Mouse (Mus musculus) heart, postnatal 25 days (tissue): ENCODE results near the gene Tfeb. TPM values are rescaled to one million over a fixed set of nuclear protein-coding genes. Genes with fewer than 3 reads are reported as not detected.

Source experiments
- DNase-seq: peaks from one replicate; pipeline ENCODE4 v3.0.0; 2022; ENCODE audit warnings: low spot score
- intact Hi-C: fragments of 180-260 bp; cut with DNase I; formaldehyde crosslinking; loops from one replicate; pipeline ENCODE4 v1.15.1; 2025
- total RNA-seq, 2 experiments: library from RNA; stranded (reverse); gene quantifications; 2 replicates each; pipeline ENCODE4 v1.2.3; 2021

The Tfeb gene
- 10 to 100 TPM; 40.8 to 45.7 TPM for total RNA-seq

DNA sequence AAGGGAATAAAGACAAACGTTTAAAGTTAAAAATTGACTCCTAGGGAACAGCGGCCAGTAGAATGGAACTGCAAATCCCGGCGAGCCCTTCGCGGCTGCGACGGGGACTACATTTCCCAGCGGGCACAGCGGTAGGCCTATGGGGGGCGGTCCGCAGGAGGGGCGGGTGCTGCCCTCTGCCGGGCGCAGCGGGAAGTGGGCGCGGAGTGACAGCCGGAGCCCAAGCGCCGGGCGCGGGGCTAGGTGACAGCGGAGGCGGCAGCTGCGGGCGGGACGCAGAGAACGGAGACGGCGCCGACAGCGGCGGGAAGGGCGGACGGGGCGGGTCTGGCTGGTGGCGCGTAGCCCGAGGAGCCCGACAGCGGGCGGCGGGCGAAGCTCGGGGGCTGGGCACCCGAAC is at the start of gene Tfeb:
Gene Tfeb (plus strand): TSS at position 175 of the 400 bp plus-strand sequence.
- DNase-seq: peak; percentile 93
- intact Hi-C loops: no loop called here

GRCm38 (mm10) chr17:47687409-47688343 is 49.2 kb upstream of the Tfeb start:
- DNase-seq: peak; percentile 89
- intact Hi-C loops: loop anchor here (10.0 kb wide), 1 partner anchor 283 kb away; the partner anchor contains the start of gene Guca1a

DNA sequence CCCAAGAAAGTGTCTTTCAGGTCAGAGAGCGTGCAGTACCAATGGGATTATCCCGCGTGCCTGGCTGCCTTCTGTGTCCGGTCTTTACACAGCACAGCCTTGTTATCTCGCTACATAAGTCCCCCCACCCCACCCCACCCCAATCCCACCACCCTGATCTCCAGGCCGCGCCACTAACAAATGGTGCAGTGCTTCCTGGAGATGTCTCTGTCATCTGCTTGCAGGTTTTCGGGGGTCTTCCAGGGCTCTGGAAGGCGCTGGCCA is 48.6 kb upstream of the Tfeb start, which contains the start of gene Tomm6:
Gene Tomm6 (minus strand): TSS at position 43 of the 264 bp plus-strand sequence.
- intact Hi-C loops: loop anchor here (10.0 kb wide), 1 partner anchor 283 kb away; the partner anchor contains the start of gene Guca1a
- no peak for DNase-seq

DNA sequence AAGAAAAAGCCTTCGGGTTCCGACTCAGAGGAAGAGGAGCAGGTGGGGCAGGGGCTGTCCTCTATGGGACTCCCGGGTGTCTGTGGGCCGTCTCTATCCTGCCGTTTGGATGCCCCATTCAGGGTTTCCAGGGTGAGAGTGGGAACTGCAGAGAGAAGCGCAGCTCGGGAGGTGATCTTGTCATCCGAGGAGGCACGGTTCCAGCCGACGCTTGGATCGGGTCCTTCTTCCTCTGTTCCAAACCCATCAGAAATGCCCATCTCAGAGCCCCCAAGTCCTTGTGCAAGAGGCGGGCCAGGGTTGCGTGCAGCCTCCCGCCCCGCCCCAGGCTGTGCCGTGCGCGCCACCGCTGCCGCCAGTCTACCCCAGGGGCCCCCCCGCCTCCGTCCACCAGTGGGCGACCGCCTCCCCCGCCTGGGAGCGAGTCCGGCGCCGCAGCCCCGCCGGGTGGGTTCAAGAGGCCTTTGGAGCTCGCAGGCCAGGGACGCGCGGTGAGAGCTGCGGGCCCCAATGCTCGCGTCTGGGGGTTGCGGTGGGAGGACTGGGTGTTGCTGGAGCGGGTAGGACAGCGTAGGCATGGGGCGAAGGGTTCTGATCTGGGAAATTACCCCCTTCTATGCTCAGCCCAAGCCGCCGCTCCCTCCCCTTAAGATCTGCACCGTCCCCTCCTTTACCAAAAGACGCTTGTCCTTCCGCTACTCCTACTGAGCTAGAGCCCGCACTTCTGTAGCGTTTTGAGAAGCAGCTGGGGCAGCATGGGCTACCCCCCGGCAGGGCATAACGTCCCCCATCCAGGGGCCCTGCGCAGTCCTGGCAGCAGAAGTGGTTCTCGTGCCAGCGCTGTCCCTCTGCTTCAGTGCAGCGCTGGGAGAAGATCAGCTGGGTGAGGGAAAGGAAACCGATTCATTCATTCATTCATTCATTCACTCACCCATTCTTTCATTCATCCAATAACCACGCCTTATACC is 47.9 kb upstream of the Tfeb start, which contains the start of gene Frs3:
Gene Frs3 (plus strand): TSS at position 423 of the 968 bp plus-strand sequence.
- intact Hi-C loops: loop anchor here (10.0 kb wide), 1 partner anchor 284 kb away; the partner anchor contains the start of gene Guca1a
- peak; percentile 58 for DNase-seq

GRCm38 (mm10) chr17:47689894-47690293 is 46.9 kb upstream of the Tfeb start:
- intact Hi-C loops: loop anchor here (5.0 to 10.0 kb wide), 2 partner anchors 178 to 285 kb away; partner anchors contain the start of gene Guca1a
- DNase-seq: no peak

DNA sequence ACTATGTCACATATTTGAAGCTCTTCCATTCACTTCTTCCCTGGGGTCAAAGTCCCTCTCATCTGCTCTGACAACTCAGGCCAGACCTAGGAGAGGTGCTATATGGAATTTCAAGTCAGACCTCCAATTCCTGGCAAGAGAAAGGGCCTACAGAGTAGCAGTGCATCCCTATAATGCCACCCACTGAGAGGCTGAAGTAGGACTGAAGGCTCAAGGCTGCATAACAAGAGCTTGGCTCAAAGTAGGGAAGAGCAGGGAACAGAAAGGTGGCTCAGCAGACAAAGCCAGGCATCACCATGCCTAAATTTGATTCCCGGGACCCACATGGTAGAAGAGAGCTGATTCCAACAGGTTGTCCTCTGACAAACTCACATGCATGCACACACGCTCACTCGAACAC is 45.2 kb upstream of the Tfeb start:
- intact Hi-C loops: loop anchor here (5.0 kb wide), 1 partner anchor 179 kb away; no protein-coding TSS in a partner anchor
- DNase-seq: no peak

- intact Hi-C loops: loop anchor here (5.0 kb wide), 1 partner anchor 182 kb away; no protein-coding TSS in a partner anchor
- DNase-seq: peak; percentile 39
Measured at GRCm38 (mm10) chr17:47693671-47694441, 43.0 kb upstream of the Tfeb start.

GRCm38 (mm10) chr17:47694442-47694502 is 42.6 kb upstream of the Tfeb start, which contains the start of gene Gm21981:
TSS of gene Gm21981 (minus strand) at chr17:47694455.
- DNase-seq: no peak
- intact Hi-C loops: loop anchor here (5.0 kb wide), 1 partner anchor 182 kb away; no protein-coding TSS in a partner anchor

GRCm38 (mm10) chr17:47694503-47695336 is 42.1 kb upstream of the Tfeb start, which contains the start of gene Prickle4:
TSS of gene Prickle4 (minus strand) at chr17:47694736.
- peak; percentile 93 for DNase-seq
- intact Hi-C loops: loop anchor here (5.0 kb wide), 1 partner anchor 182 kb away; no protein-coding TSS in a partner anchor

GRCm38 (mm10) chr17:47695337-47695710 is 41.5 kb upstream of the Tfeb start:
- intact Hi-C loops: no loop called here

GRCm38 (mm10) chr17:47698156-47698555 is 38.7 kb upstream of the Tfeb start:
- intact Hi-C loops: no loop called here
- no peak for DNase-seq

More at GRCm38 (mm10) chr17:47695337-47695710, 41.5 kb upstream of the Tfeb start:
- no peak for DNase-seq

DNA sequence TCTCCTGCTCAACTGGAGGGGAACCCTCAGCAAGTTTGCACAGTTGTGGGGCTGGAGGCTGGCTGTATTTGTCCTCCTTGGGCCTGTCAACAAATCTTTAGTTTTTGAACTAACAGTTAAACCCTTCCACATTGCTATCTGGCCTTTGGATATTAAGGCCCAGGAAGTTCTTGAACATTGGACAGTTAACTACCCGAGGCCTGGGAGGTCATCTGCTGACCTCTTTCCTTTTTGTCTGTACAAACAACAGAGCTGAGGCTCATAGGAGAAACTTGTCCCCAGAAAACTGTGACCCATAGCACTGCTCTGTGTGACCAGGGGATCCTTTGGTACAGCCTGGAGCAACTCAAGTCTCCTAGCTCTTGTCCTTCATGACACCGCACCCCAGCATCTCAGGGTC is 37.8 kb upstream of the Tfeb start:
- intact Hi-C loops: no loop called here
- DNase-seq: no peak

- intact Hi-C loops: no loop called here
- DNase-seq: no peak
Measured at GRCm38 (mm10) chr17:47701793-47702192, 35.0 kb upstream of the Tfeb start.

- intact Hi-C loops: no loop called here
- no peak for DNase-seq
Measured at GRCm38 (mm10) chr17:47702548-47703345, 34.1 kb upstream of the Tfeb start.

DNA sequence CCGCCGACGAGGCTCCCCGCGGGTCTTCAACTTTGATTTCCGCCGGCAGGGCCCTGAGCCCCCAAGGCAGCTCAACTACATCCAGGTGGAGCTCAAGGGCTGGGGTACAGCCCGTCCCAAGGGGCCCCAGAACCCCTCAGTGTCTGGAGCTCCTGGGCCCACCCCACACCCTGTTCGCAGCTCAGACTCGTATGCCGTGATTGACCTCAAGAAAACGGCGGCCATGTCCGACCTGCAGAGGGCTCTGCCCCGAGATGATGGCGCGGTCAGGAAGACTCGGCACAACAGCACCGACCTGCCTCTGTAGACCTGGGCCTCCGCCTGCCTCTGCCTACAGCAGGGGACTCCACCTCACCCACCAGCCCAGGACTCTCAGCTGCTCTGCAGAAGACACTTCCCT is 33.3 kb upstream of the Tfeb start:
- intact Hi-C loops: no loop called here
- DNase-seq: no peak

GRCm38 (mm10) chr17:47704692-47705091 is 32.1 kb upstream of the Tfeb start:
- DNase-seq: no peak
- intact Hi-C loops: no loop called here

GRCm38 (mm10) chr17:47706196-47706595 is 30.6 kb upstream of the Tfeb start:
- intact Hi-C loops: no loop called here
- no peak for DNase-seq

GRCm38 (mm10) chr17:47707961-47708360 is 28.9 kb upstream of the Tfeb start:
- DNase-seq: no peak
- intact Hi-C loops: no loop called here
